Comparison of ENCODE assay signal across 8 mouse cellular contexts in the genomic region with DNA sequence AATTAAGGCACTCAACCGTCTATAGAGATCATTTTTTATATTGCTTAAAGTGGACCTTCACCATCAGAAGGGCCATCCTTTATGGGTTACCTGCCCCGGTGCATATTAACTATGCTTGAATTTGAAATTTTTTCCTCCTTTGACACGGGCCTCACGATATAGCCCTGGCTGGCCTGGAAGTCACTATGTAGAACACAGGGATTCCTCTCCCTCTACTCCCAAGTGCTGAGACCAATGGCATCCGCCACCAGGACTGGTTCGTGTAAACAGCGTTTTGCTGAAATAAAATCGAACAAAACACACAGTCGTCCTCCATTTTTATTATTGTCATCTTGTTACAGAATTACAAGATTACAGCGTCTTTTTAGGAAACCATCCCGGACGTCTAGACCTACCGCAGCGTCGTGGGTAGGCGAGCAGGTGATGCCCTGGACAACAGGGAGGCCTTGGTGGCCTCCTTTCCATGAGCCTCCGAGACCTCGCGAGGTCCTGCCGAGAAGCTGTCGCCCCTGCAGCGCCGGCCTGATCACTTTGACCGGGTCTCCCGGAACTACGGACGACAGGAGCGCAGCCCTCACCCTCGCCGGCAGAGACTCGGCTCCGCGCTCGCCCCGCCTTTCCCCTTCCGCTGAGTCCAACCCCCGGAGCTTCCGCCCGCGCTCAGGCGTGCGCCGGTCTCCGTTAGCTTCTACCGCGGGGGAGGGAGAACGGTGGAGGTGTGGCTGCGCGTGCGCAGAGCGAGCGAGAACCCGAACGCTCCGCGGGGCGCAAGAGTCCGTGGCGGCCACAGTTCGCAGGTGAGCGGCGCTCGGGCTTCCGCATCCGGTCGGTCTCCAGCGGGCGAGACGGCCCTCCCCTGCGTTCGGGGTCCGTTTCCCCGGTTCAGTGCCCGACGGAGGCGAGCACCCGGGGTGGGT. TPM values are rescaled to one million over a fixed set of nuclear protein-coding genes. Genes with fewer than 3 reads are reported as not detected.
DNase-seq lines count a peak whose midpoint lies in the region; ATAC-seq lines count a peak whose summit lies in the region.

No protein-coding gene starts in this region.

- H3K27ac ChIP-seq in hindbrain, embryonic 11.5 days (ENCODE audit: low read depth, low read length), result peak overlapping the region; percentile 85

- H3K4me1 ChIP-seq in hindbrain, embryonic 11.5 days (replicated peaks; ENCODE audit: control insufficient read depth, insufficient read depth, low read length), result no peaks in the 10 kb centered on the region; the same call in 1 of the 2 replicates

- peak overlapping the region; percentile 84 for H3K9ac ChIP-seq in hindbrain, embryonic 11.5 days (ENCODE audit: low read depth, low read length)

- WGBS in hindbrain, embryonic 11.5 days, result 3% methylated on average over 66 of the region's 77 CpGs

- peak; percentile 97 for ATAC-seq in frontal cortex, adult (ENCODE audit: low TSS enrichment)
- peak; percentile 99 for ATAC-seq in hindbrain, embryonic 11.5 days (ENCODE audit: low FRiP score)

- no peaks in the 10 kb centered on the region for H3K36me3 ChIP-seq in hindbrain, embryonic 11.5 days (ENCODE audit: control insufficient read depth, insufficient read depth, low read length)

- H3K9me3 ChIP-seq in hindbrain, embryonic 11.5 days (ENCODE audit: control insufficient read depth, low read length), result no peaks in the 10 kb centered on the region

- no peaks in the 10 kb centered on the region for H3K27me3 ChIP-seq in hindbrain, embryonic 11.5 days (ENCODE audit: control insufficient read depth, insufficient read depth, low read length)

- peak; percentile 98 for DNase-seq in MN1 (ENCODE audit: low spot score)
- DNase-seq in cerebellum, adult 9-10 months, result peak; percentile 97
- DNase-seq in hindbrain, embryonic 11.5 days (ENCODE audit: low spot score), result peak; percentile 96
- peak; percentile 96 to 97 for DNase-seq in layer of hippocampus, postnatal 10 days (ENCODE audit: low spot score in 2 of 2)
- peak; percentile 97 for DNase-seq in lung, postnatal 10 days
- peak; percentile 98 for DNase-seq in ovary, postnatal 36 days (ENCODE audit: low spot score)
- peak; percentile 98 for DNase-seq in thymus, postnatal 25 days

- H3K4me2 ChIP-seq in hindbrain, embryonic 11.5 days (replicated peaks; ENCODE audit: low read depth, low read length), result peak overlapping the region; percentile 71

- H3K4me3 ChIP-seq in hindbrain, embryonic 11.5 days (ENCODE audit: low read depth, low read length), result peak overlapping the region; percentile 64

RNA-seq across cellular contexts. Expression of a gene that starts 11.3 kb away (rescaled TPM):
- polyA plus RNA-seq in hindbrain, embryonic 11.5 days (2014; fragmentation: Nextera tagmentation; extraction: Ambion mirVana), result 5.7 and 7.9 TPM in 2 replicates
- 10 to 100 TPM; 51.0 to 52.5 TPM for total RNA-seq in layer of hippocampus, postnatal 10 days (2021)

RNA-seq across cellular contexts. Expression of a gene that starts 11.6 kb away (rescaled TPM):
- polyA plus RNA-seq in hindbrain, embryonic 11.5 days (2014; fragmentation: Nextera tagmentation; extraction: Ambion mirVana), result 18.5 and 21.9 TPM in 2 replicates
- 10 to 100 TPM; 18.0 to 19.1 TPM for total RNA-seq in layer of hippocampus, postnatal 10 days (2021)

RNA-seq across cellular contexts. Expression of a gene that starts 47.9 kb away (rescaled TPM):
- 486 and 529 TPM in 2 replicates for polyA plus RNA-seq in hindbrain, embryonic 11.5 days (2014; fragmentation: Nextera tagmentation; extraction: Ambion mirVana)
- 100 to 1,000 TPM; 692 to 703 TPM for total RNA-seq in layer of hippocampus, postnatal 10 days (2021)

Comparison
In these comparisons a context has a peak if more than half of its experiments do, and no peak if none do; other contexts are left out.
1. Peak in every context shown above with its lines: DNase-seq, ATAC-seq, H3K4me3 ChIP-seq and H3K27ac ChIP-seq.